Comparison of ENCODE assay signal across 8 mouse cellular contexts in genomic region chr13:100553042-100553437, GRCm38 (mm10). TPM values are rescaled to one million over a fixed set of nuclear protein-coding genes. Genes with fewer than 3 reads are reported as not detected.
DNase-seq lines count a peak whose midpoint lies in the region; ATAC-seq lines count a peak whose summit lies in the region.

No protein-coding gene starts in this region.

- 0 out of 2 replicates have a peak, but pooled peaks cover 8% of the 10 kb centered on the region for H3K4me1 ChIP-seq in lung, embryonic 15.5 days
- H3K4me1 ChIP-seq in intestine, embryonic 15.5 days (replicated peaks) = 0 out of 2 replicates have a peak, but pooled peaks cover 7% of the 10 kb centered on the region
- peaks cover 23% of the 10 kb centered on the region for H3K4me1 ChIP-seq in neural tube, embryonic 15.5 days

- peak overlapping the region; percentile 68 for H3K9ac ChIP-seq in lung, embryonic 15.5 days
- H3K9ac ChIP-seq in intestine, embryonic 15.5 days = peak overlapping the region; percentile 68
- peak overlapping the region; percentile 52 for H3K9ac ChIP-seq in neural tube, embryonic 15.5 days (replicated peaks)

- peak overlapping the region; percentile 92 for H3K4me2 ChIP-seq in lung, embryonic 15.5 days
- H3K4me2 ChIP-seq in intestine, embryonic 15.5 days (replicated peaks) = peak overlapping the region; percentile 84
- H3K4me2 ChIP-seq in neural tube, embryonic 15.5 days = peak overlapping the region; percentile 100

- H3K9me3 ChIP-seq in lung, embryonic 15.5 days = no peaks in the 10 kb centered on the region
- no peaks in the 10 kb centered on the region for H3K9me3 ChIP-seq in intestine, embryonic 15.5 days
- no peaks in the 10 kb centered on the region for H3K9me3 ChIP-seq in neural tube, embryonic 15.5 days (replicated peaks)

- H3K4me3 ChIP-seq in lung, embryonic 15.5 days = peak overlapping the region; percentile 69
- H3K4me3 ChIP-seq in intestine, embryonic 15.5 days (replicated peaks) = peak overlapping the region; percentile 61
- H3K4me3 ChIP-seq in neural tube, embryonic 15.5 days (replicated peaks) = peak overlapping the region; percentile 68

- H3K36me3 ChIP-seq in lung, embryonic 15.5 days = no peaks in the 10 kb centered on the region
- H3K36me3 ChIP-seq in intestine, embryonic 15.5 days = no peaks in the 10 kb centered on the region
- H3K36me3 ChIP-seq in neural tube, embryonic 15.5 days = no peaks in the 10 kb centered on the region

- peak overlapping the region; percentile 85 for H3K27ac ChIP-seq in lung, embryonic 15.5 days
- H3K27ac ChIP-seq in intestine, embryonic 15.5 days = peak overlapping the region; percentile 84
- H3K27ac ChIP-seq in neural tube, embryonic 15.5 days (replicated peaks) = no peak overlapping the region

- peak; percentile 12 for DNase-seq in adrenal gland, adult 8-10 months
- DNase-seq in adrenal gland, adult 18-20 months (ENCODE audit: low spot score in 2 of 2) = no peak
- DNase-seq in lung, postnatal 14 days = no peak
- no peak for DNase-seq in thymus, postnatal 36 days

- 6% methylated on average over 12 of the region's 12 CpGs for WGBS in lung, embryonic 15.5 days
- 7% methylated on average over 12 of the region's 12 CpGs for WGBS in intestine, embryonic 15.5 days
- WGBS in neural tube, embryonic 15.5 days = 4% methylated on average over 12 of the region's 12 CpGs

- no peak for ATAC-seq in lung, embryonic 15.5 days (ENCODE audit: borderline replicate concordance, extremely low read depth, low FRiP score, low TSS enrichment)
- peak; percentile 39 for ATAC-seq in intestine, embryonic 15.5 days
- no peak; the same call in 1 of the 2 replicates for ATAC-seq in neural tube, embryonic 15.5 days (ENCODE audit: low FRiP score)
- ATAC-seq in megakaryocyte-erythroid progenitor cell, adult 5-6 weeks (replicated peaks; ENCODE audit: low FRiP score, low TSS enrichment, poor library complexity, severe bottlenecking) = no peak

- peaks cover 42% of the 10 kb centered on the region for H3K27me3 ChIP-seq in lung, embryonic 15.5 days
- H3K27me3 ChIP-seq in intestine, embryonic 15.5 days (replicated peaks) = peaks cover 29% of the 10 kb centered on the region
- H3K27me3 ChIP-seq in neural tube, embryonic 15.5 days (replicated peaks) = peaks cover 48% of the 10 kb centered on the region

RNA-seq across cellular contexts. Expression of gene Ocln, which starts 0.5 kb away (rescaled TPM):
- 10 to 100 TPM in 2 of 4 experiments, 1 to 10 TPM in 2; 6.6 to 28.6 (median 16.7) TPM for total RNA-seq in adrenal gland, adult 8-10 months (2022)
- total RNA-seq in adrenal gland, adult 18-20 months (2021) = 10 to 100 TPM in 1 of 2 experiments, 1 to 10 TPM in 1; 2.5 to 22.2 TPM
- polyA plus RNA-seq in lung, embryonic 15.5 days (2015; fragmentation: Nextera tagmentation; extraction: Ambion mirVana) = 32.6 and 34.1 TPM in 2 replicates
- 86.9 and 89.1 TPM in 2 replicates for polyA plus RNA-seq in intestine, embryonic 15.5 days (2015; fragmentation: Nextera tagmentation; extraction: Ambion mirVana)
- 6.7 and 13.2 TPM in 2 replicates for polyA plus RNA-seq in neural tube, embryonic 15.5 days (2015; fragmentation: Nextera tagmentation; extraction: Ambion mirVana)
- not detected in 2 replicates for total RNA-seq in megakaryocyte-erythroid progenitor cell, adult 5-6 weeks (2014; fragmentation: Nextera tagmentation)
- not detected in 2 replicates for total RNA-seq in megakaryocyte-erythroid progenitor cell, adult 5-6 weeks (2017)
